Mouse (Mus musculus): Measurements from ENCODE around the gene Ikbke.
"Not testable (repeated sequence)": the region's sequence is repeated elsewhere in the genome, so short reads cannot be mapped to it uniquely, and the experiment has no call there.

Ikbke gene

GRCm38 (mm10) chr1:131279456-131279776 lies at the start of gene Ikbke:
Gene Ikbke (minus strand): TSS chr1:131279606.
- in situ Hi-C loops (cut with MseI, MboI) = loop anchor here in 1 of 2 experiments (25.0 kb wide), 1 partner anchor 283 kb away; no protein-coding TSS in a partner anchor

GRCm38 (mm10) chr1:131329093-131329492 lies 49.7 kb upstream of the Ikbke start:
- in situ Hi-C loops (cut with MseI, MboI) = not testable (repeated sequence)

- in situ Hi-C loops (cut with MseI, MboI) = no loop called here
Observed at GRCm38 (mm10) chr1:131327167-131327566, 47.8 kb upstream of the Ikbke start.

GRCm38 (mm10) chr1:131324816-131325463 lies 45.5 kb upstream of the Ikbke start:
- in situ Hi-C loops (cut with MseI, MboI) = no loop called here

GRCm38 (mm10) chr1:131319598-131320330 lies 40.4 kb upstream of the Ikbke start:
- in situ Hi-C loops (cut with MseI, MboI) = no loop called here

- in situ Hi-C loops (cut with MseI, MboI) = no loop called here
Observed at GRCm38 (mm10) chr1:131318397-131318796, 39.0 kb upstream of the Ikbke start.

- in situ Hi-C loops (cut with MseI, MboI) = no loop called here
Observed at GRCm38 (mm10) chr1:131317625-131318024, 38.2 kb upstream of the Ikbke start.

GRCm38 (mm10) chr1:131311284-131311683 lies 31.9 kb upstream of the Ikbke start:
- in situ Hi-C loops (cut with MseI, MboI) = no loop called here

GRCm38 (mm10) chr1:131310237-131310818 lies 30.9 kb upstream of the Ikbke start:
- in situ Hi-C loops (cut with MseI, MboI) = no loop called here

GRCm38 (mm10) chr1:131300750-131301149 lies 21.3 kb upstream of the Ikbke start:
- in situ Hi-C loops (cut with MseI, MboI) = no loop called here

- in situ Hi-C loops (cut with MseI, MboI) = loop anchor here in 1 of 2 experiments (25.0 kb wide), 1 partner anchor 263 kb away; no protein-coding TSS in a partner anchor
Observed at GRCm38 (mm10) chr1:131299788-131300187, 20.4 kb upstream of the Ikbke start.

- in situ Hi-C loops (cut with MseI, MboI) = loop anchor here in 1 of 2 experiments (25.0 kb wide), 1 partner anchor 263 kb away; no protein-coding TSS in a partner anchor
Observed at GRCm38 (mm10) chr1:131299240-131299639, 19.8 kb upstream of the Ikbke start.

- in situ Hi-C loops (cut with MseI, MboI) = loop anchor here in 1 of 2 experiments (25.0 kb wide), 1 partner anchor 264 kb away; no protein-coding TSS in a partner anchor
Observed at GRCm38 (mm10) chr1:131298171-131298570, 18.8 kb upstream of the Ikbke start.

GRCm38 (mm10) chr1:131296726-131297125 lies 17.3 kb upstream of the Ikbke start:
- in situ Hi-C loops (cut with MseI, MboI) = loop anchor here in 1 of 2 experiments (25.0 kb wide), 1 partner anchor 266 kb away; no protein-coding TSS in a partner anchor

GRCm38 (mm10) chr1:131295200-131295599 lies 15.8 kb upstream of the Ikbke start:
- in situ Hi-C loops (cut with MseI, MboI) = loop anchor here in 1 of 2 experiments (25.0 kb wide), 1 partner anchor 267 kb away; no protein-coding TSS in a partner anchor

GRCm38 (mm10) chr1:131293922-131294250 lies 14.5 kb upstream of the Ikbke start:
- in situ Hi-C loops (cut with MseI, MboI) = loop anchor here in 1 of 2 experiments (25.0 kb wide), 1 partner anchor 268 kb away; no protein-coding TSS in a partner anchor

- in situ Hi-C loops (cut with MseI, MboI) = loop anchor here in 1 of 2 experiments (25.0 kb wide), 1 partner anchor 269 kb away; no protein-coding TSS in a partner anchor
Observed at GRCm38 (mm10) chr1:131293221-131293921, 14.0 kb upstream of the Ikbke start.

GRCm38 (mm10) chr1:131290648-131291047 lies 11.2 kb upstream of the Ikbke start:
- in situ Hi-C loops (cut with MseI, MboI) = loop anchor here in 1 of 2 experiments (25.0 kb wide), 1 partner anchor 272 kb away; no protein-coding TSS in a partner anchor

- in situ Hi-C loops (cut with MseI, MboI) = loop anchor here in 1 of 2 experiments (25.0 kb wide), 1 partner anchor 273 kb away; no protein-coding TSS in a partner anchor
Observed at GRCm38 (mm10) chr1:131288938-131289337, 9.5 kb upstream of the Ikbke start.

- in situ Hi-C loops (cut with MseI, MboI) = loop anchor here in 1 of 2 experiments (25.0 kb wide), 1 partner anchor 275 kb away; no protein-coding TSS in a partner anchor
Observed at GRCm38 (mm10) chr1:131287267-131287666, 7.9 kb upstream of the Ikbke start.

GRCm38 (mm10) chr1:131286803-131287202 lies 7.4 kb upstream of the Ikbke start:
- in situ Hi-C loops (cut with MseI, MboI) = loop anchor here in 1 of 2 experiments (25.0 kb wide), 1 partner anchor 275 kb away; no protein-coding TSS in a partner anchor

Data from mouse trophoblast stem cell (cell line).